8 mouse cellular contexts compared by ENCODE assay signal in the genomic region with DNA sequence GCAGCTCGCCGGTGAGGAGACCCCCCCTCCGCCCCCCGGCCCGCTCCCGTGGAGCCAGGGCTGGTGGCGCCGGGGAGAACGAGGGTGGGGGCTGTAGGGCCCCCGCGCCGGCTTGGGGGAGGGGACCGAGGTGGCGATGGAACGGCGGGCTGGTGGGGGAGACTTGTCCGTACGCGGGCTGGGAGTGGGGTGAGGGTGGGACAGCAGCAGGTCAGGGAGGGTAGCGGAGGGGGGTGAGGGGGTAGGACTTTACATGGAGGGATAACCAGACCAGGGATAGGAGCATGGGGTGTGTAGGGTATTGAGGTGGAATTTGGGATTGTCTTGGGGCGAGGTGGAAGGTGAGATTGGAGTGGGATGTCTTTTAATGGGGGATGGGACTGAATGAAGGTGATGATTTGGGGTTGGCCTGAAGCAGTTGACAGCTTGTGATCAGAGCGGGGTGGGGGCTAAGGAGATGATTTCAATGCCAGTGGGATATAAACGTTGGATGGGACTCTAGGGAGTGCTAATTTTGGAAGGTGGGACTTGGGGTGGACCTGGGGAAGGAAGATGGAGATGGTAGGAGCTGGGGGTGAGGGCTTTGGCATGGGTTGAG. TPM values are rescaled to one million over a fixed set of nuclear protein-coding genes. Genes with fewer than 3 reads are reported as not detected.
DNase-seq lines count a peak whose midpoint lies in the region; ATAC-seq and TF ChIP-seq lines count a peak whose summit lies in the region.

No protein-coding gene starts in this region.

- no peak; the same call in 1 of the 2 replicates for ATAC-seq in embryonic facial prominence, embryonic 13.5 days (ENCODE audit: insufficient number of reproducible peaks, insufficient read depth, low FRiP score, low TSS enrichment, low read depth)
- ATAC-seq in intestine, embryonic 16.5 days: no peak; the same call in none of the 2 replicates
- no peak for ATAC-seq in midbrain, postnatal 0 days (ENCODE audit: low FRiP score)

- TF ChIP-seq CTCF in C2C12 (IDR thresholded peaks at IDR 0.05; ENCODE audit: control insufficient read depth, insufficient read depth, insufficient read length): no peak
- TF ChIP-seq CTCF in midbrain, postnatal 0 days (IDR thresholded peaks at IDR 0.05): no peak

- H3K4me2 ChIP-seq in embryonic facial prominence, embryonic 13.5 days: peak overlapping the region; percentile 86
- H3K4me2 ChIP-seq in intestine, embryonic 16.5 days (ENCODE audit: low read depth, low read length): peak overlapping the region; percentile 78
- H3K4me2 ChIP-seq in midbrain, postnatal 0 days (ENCODE audit: low read depth, low read length, poor library complexity, severe bottlenecking): peak overlapping the region; percentile 59

- peaks cover 13% of the 10 kb centered on the region for H3K4me1 ChIP-seq in embryonic facial prominence, embryonic 13.5 days
- H3K4me1 ChIP-seq in intestine, embryonic 16.5 days (ENCODE audit: control insufficient read depth, insufficient read depth, low read length): peaks cover 14% of the 10 kb centered on the region
- H3K4me1 ChIP-seq in midbrain, postnatal 0 days (ENCODE audit: insufficient read depth, low read length): peaks cover 7% of the 10 kb centered on the region; the same call in 1 of the 2 replicates

- no peaks in the 10 kb centered on the region for H3K9me3 ChIP-seq in embryonic facial prominence, embryonic 13.5 days
- H3K9me3 ChIP-seq in intestine, embryonic 16.5 days (ENCODE audit: control insufficient read depth, low read length): no peaks in the 10 kb centered on the region
- H3K9me3 ChIP-seq in midbrain, postnatal 0 days (ENCODE audit: low read length): no peaks in the 10 kb centered on the region

- WGBS in embryonic facial prominence, embryonic 13.5 days: under 1% methylated on average over 23 of the region's 23 CpGs
- under 1% methylated on average over 19 of the region's 23 CpGs for WGBS in intestine, embryonic 16.5 days
- 0% methylated on average over 23 of the region's 23 CpGs for WGBS in midbrain, postnatal 0 days

- DNase-seq in heart, adult 8-10 months (ENCODE audit: low spot score): peak; percentile 15
- DNase-seq in heart, adult 11 months: no peak
- peak; percentile 21 for DNase-seq in midbrain, postnatal 0 days (ENCODE audit: low spot score)
- no peak for DNase-seq in retina, embryonic 14.5 days (ENCODE audit: low spot score)
- DNase-seq in gastrocnemius, postnatal 25 days: no peak

- no peaks in the 10 kb centered on the region for H3K36me3 ChIP-seq in C2C12 (ENCODE audit: control insufficient read depth, insufficient read depth)
- H3K36me3 ChIP-seq in embryonic facial prominence, embryonic 13.5 days: no peaks in the 10 kb centered on the region
- H3K36me3 ChIP-seq in intestine, embryonic 16.5 days (ENCODE audit: control insufficient read depth, insufficient read depth, low read length): no peaks in the 10 kb centered on the region
- no peaks in the 10 kb centered on the region for H3K36me3 ChIP-seq in midbrain, postnatal 0 days (ENCODE audit: insufficient read depth, low read length)

- H3K79me3 ChIP-seq in C2C12 (ENCODE audit: low read depth): peaks cover 7% of the 10 kb centered on the region

- no peaks in the 10 kb centered on the region for H3K27me3 ChIP-seq in C2C12 (ENCODE audit: control insufficient read depth, insufficient read depth, insufficient read length)
- H3K27me3 ChIP-seq in embryonic facial prominence, embryonic 13.5 days: no peaks in the 10 kb centered on the region
- no peaks in the 10 kb centered on the region for H3K27me3 ChIP-seq in intestine, embryonic 16.5 days (replicated peaks; ENCODE audit: control insufficient read depth, insufficient read depth, low read length)
- no peaks in the 10 kb centered on the region for H3K27me3 ChIP-seq in midbrain, postnatal 0 days (ENCODE audit: insufficient read depth, low read length)

- H3K79me2 ChIP-seq in C2C12 (ENCODE audit: control insufficient read depth, insufficient read depth): peaks cover 37% of the 10 kb centered on the region

- H3K27ac ChIP-seq in embryonic facial prominence, embryonic 13.5 days: peak overlapping the region; percentile 98
- H3K27ac ChIP-seq in intestine, embryonic 16.5 days (ENCODE audit: low read length): peak overlapping the region; percentile 97
- peak overlapping the region; percentile 96 for H3K27ac ChIP-seq in midbrain, postnatal 0 days (ENCODE audit: low read depth, low read length)

- H3K9ac ChIP-seq in embryonic facial prominence, embryonic 13.5 days: peak overlapping the region; percentile 95
- H3K9ac ChIP-seq in intestine, embryonic 16.5 days (ENCODE audit: low read depth, low read length): peak overlapping the region; percentile 93
- peak overlapping the region; percentile 99 for H3K9ac ChIP-seq in midbrain, postnatal 0 days (replicated peaks; ENCODE audit: low read length, poor library complexity, severe bottlenecking)

- H3K4me3 ChIP-seq in C2C12 (ENCODE audit: insufficient read depth, poor library complexity, severe bottlenecking): peak overlapping the region; percentile 57
- peak overlapping the region; percentile 87 for H3K4me3 ChIP-seq in embryonic facial prominence, embryonic 13.5 days
- H3K4me3 ChIP-seq in intestine, embryonic 16.5 days (ENCODE audit: low read length): peak overlapping the region; percentile 95
- peak overlapping the region; percentile 82 for H3K4me3 ChIP-seq in midbrain, postnatal 0 days (ENCODE audit: low read depth, low read length)

- H3ac ChIP-seq in C2C12 (ENCODE audit: control insufficient read depth, insufficient read length, low read depth): peak overlapping the region; percentile 70

TF ChIP-seq in C2C12, 6 proteins besides CTCF, POLR2A, EP300 and RAD21:
- no peak for TF ChIP-seq MYOD1 (IDR thresholded peaks at IDR 0.05; ENCODE audit: control insufficient read depth, insufficient read length, low read depth)
- no peak for TF ChIP-seq CEBPB (IDR thresholded peaks at IDR 0.05; ENCODE audit: low read depth)
- no peak for TF ChIP-seq MYOG (IDR thresholded peaks at IDR 0.05; ENCODE audit: control insufficient read depth, extremely low read depth, insufficient read length)
- TF ChIP-seq FOSL1 (IDR thresholded peaks at IDR 0.05; ENCODE audit: insufficient read depth, low read length, poor library complexity, severe bottlenecking): no peak
- no peak for TF ChIP-seq MAX (IDR thresholded peaks at IDR 0.05)
- no peak for TF ChIP-seq USF1 (IDR thresholded peaks at IDR 0.05; ENCODE audit: low read depth)

RNA-seq across cellular contexts. Expression of a gene that starts 0.5 kb away (rescaled TPM):
- total RNA-seq in heart, adult 8-10 months (2022): 10 to 100 TPM; 32.7 to 35.7 (median 34.1) TPM
- polyA plus RNA-seq in C2C12 (2012; fragmentation: generic; extraction: Trizol): 30.5 TPM
- 56.3 and 60.9 TPM in 2 replicates for polyA plus RNA-seq in embryonic facial prominence, embryonic 13.5 days (2015; fragmentation: Nextera tagmentation; extraction: Ambion mirVana)
- 21.2 and 24.9 TPM in 2 replicates for polyA plus RNA-seq in intestine, embryonic 16.5 days (2015; fragmentation: Nextera tagmentation; extraction: Ambion mirVana)
- 150 and 163 TPM in 2 replicates for total RNA-seq in midbrain, postnatal 0 days (2014; rRNA removed)
- 105 and 106 TPM in 2 replicates for polyA plus RNA-seq in midbrain, postnatal 0 days (2015; fragmentation: Nextera tagmentation; extraction: Ambion mirVana)
- total RNA-seq in gastrocnemius, postnatal 25 days (2021): 10 to 100 TPM; 33.5 to 35.7 TPM

RNA-seq across cellular contexts. Expression of a gene that starts 44.8 kb away (rescaled TPM):
- 1 to 10 TPM; 2.9 to 3.7 (median 3.4) TPM for total RNA-seq in heart, adult 8-10 months (2022)
- 0.94 TPM for polyA plus RNA-seq in C2C12 (2012; fragmentation: generic; extraction: Trizol)
- 2.8 and 5.1 TPM in 2 replicates for polyA plus RNA-seq in embryonic facial prominence, embryonic 13.5 days (2015; fragmentation: Nextera tagmentation; extraction: Ambion mirVana)
- 15.1 and 15.8 TPM in 2 replicates for polyA plus RNA-seq in intestine, embryonic 16.5 days (2015; fragmentation: Nextera tagmentation; extraction: Ambion mirVana)
- total RNA-seq in midbrain, postnatal 0 days (2014; rRNA removed): 25.4 and 46.1 TPM in 2 replicates
- polyA plus RNA-seq in midbrain, postnatal 0 days (2015; fragmentation: Nextera tagmentation; extraction: Ambion mirVana): 25.4 and 29.9 TPM in 2 replicates
- 10 to 100 TPM; 27.4 to 32.8 TPM for total RNA-seq in gastrocnemius, postnatal 25 days (2021)

Comparison
In these comparisons a context has a peak if more than half of its experiments do, and no peak if none do; other contexts are left out.
1. DNase-seq: peak in heart, adult 8-10 months (single experiment) and midbrain, postnatal 0 days (single experiment); none in heart, adult 11 months (single experiment), retina, embryonic 14.5 days (single experiment) and gastrocnemius, postnatal 25 days (single experiment).
2. Peak in every context shown above with its lines, with median percentiles within 50 percentile points of each other: H3K4me3 ChIP-seq, H3K27ac ChIP-seq, H3K4me2 ChIP-seq and H3K9ac ChIP-seq.